Mouse (Mus musculus): Measurements from ENCODE around the gene Cachd1.

Cachd1 gene

GRCm38 (mm10) chr4:101035131-101035530 lies 258.7 kb downstream of the Cachd1 start:
- in situ Hi-C loops (cut with MboI, MseI), result loop anchor here in 1 of 2 experiments (5.0 kb wide), 1 partner anchor 67 kb away; no protein-coding TSS in a partner anchor

GRCm38 (mm10) chr4:101037156-101037555 lies 260.7 kb downstream of the Cachd1 start:
- in situ Hi-C loops (cut with MboI, MseI), result loop anchor here in 1 of 2 experiments (5.0 kb wide), 1 partner anchor 65 kb away; no protein-coding TSS in a partner anchor

GRCm38 (mm10) chr4:101043691-101044090 lies 267.2 kb downstream of the Cachd1 start:
- in situ Hi-C loops (cut with MboI, MseI), result loop anchor here in 1 of 2 experiments (5.0 kb wide), 1 partner anchor 79 kb away; no protein-coding TSS in a partner anchor

- in situ Hi-C loops (cut with MboI, MseI), result loop anchor here in 1 of 2 experiments (5.0 kb wide), 1 partner anchor 78 kb away; no protein-coding TSS in a partner anchor
Observed at GRCm38 (mm10) chr4:101044149-101044548, 267.7 kb downstream of the Cachd1 start.

- in situ Hi-C loops (cut with MboI, MseI), result no loop called here
Observed at GRCm38 (mm10) chr4:101046576-101046975, 270.1 kb downstream of the Cachd1 start.

GRCm38 (mm10) chr4:101062146-101062545 lies 285.7 kb downstream of the Cachd1 start:
- in situ Hi-C loops (cut with MboI, MseI), result no loop called here

- in situ Hi-C loops (cut with MboI, MseI), result loop anchor here in 1 of 2 experiments (5.0 kb wide), 1 partner anchor 76 kb away; no protein-coding TSS in a partner anchor
Observed at GRCm38 (mm10) chr4:101066401-101066800, 289.9 kb downstream of the Cachd1 start.

- in situ Hi-C loops (cut with MboI, MseI), result loop anchor here in 1 of 2 experiments (5.0 kb wide), 1 partner anchor 74 kb away; no protein-coding TSS in a partner anchor
Observed at GRCm38 (mm10) chr4:101068786-101069153, 292.3 kb downstream of the Cachd1 start, which contains the start of gene Raver2. Gene Raver2, plus strand, starts transcription at chr4:101068983.

- in situ Hi-C loops (cut with MboI, MseI), result loop anchor here in 1 of 2 experiments (5.0 kb wide), 1 partner anchor 73 kb away; no protein-coding TSS in a partner anchor
Observed at GRCm38 (mm10) chr4:101069154-101069971, 292.9 kb downstream of the Cachd1 start.

- in situ Hi-C loops (cut with MboI, MseI), result loop anchor here in 1 of 2 experiments (10.0 kb wide), 1 partner anchor 1237 kb away; no protein-coding TSS in a partner anchor
Observed at GRCm38 (mm10) chr4:101071570-101071969, 295.1 kb downstream of the Cachd1 start.

- in situ Hi-C loops (cut with MboI, MseI), result loop anchor here in 1 of 2 experiments (10.0 kb wide), 1 partner anchor 1242 kb away; no protein-coding TSS in a partner anchor
Observed at GRCm38 (mm10) chr4:101076425-101076824, 299.9 kb downstream of the Cachd1 start.

All from T-helper 17 cell (primary cell).